Mouse (Mus musculus) lung, postnatal 4 days (tissue): ENCODE results near the gene Mfrp.
A peak's percentile ranks its signal among the peaks of the same experiment; 100 is the strongest.

Experiments
- DNase-seq, 2 experiments: peaks; one replicate each; pipeline ENCODE4 v3.0.0; 2021

Mfrp gene

DNA sequence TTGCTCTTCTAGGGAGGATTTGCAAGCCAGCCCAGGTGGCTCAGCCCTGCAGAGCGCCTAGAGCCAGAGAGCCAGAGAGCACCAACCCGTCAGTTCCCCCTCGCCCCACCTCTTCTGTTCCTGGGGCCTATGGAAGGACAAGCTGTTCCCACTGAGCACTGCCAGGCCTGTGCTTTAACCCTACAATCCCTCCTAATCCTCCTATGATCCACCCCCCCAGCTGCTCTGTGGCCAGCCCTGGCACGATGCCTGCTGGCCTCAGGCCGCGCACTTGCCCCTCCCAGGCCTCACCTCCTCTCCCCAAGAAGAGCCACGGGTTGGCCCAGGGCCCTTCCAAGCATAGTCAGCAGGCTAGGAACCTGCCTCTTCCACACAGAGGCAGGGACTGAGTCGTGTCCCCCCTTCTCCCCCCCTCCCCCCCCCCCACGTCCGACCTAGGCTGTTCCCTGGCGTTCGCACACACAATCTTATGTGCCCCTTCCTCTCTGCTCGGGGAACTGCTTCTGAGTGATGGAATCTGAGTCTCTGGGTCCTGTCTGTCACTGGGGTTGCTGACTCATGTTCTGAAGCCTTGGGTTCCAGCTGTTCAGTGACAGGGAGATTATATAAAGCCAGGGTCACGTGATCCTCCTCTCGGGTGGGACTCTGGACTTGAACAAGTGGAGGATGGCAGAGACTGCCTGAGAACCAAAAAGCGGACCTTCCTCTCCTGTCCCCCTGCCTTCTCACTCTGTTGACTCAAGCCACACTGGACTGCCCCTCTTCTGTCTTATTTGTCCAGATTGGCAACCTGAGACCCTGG lies 22.4 kb upstream of the Mfrp start:
- DNase-seq: peak; percentile 78 to 91

DNA sequence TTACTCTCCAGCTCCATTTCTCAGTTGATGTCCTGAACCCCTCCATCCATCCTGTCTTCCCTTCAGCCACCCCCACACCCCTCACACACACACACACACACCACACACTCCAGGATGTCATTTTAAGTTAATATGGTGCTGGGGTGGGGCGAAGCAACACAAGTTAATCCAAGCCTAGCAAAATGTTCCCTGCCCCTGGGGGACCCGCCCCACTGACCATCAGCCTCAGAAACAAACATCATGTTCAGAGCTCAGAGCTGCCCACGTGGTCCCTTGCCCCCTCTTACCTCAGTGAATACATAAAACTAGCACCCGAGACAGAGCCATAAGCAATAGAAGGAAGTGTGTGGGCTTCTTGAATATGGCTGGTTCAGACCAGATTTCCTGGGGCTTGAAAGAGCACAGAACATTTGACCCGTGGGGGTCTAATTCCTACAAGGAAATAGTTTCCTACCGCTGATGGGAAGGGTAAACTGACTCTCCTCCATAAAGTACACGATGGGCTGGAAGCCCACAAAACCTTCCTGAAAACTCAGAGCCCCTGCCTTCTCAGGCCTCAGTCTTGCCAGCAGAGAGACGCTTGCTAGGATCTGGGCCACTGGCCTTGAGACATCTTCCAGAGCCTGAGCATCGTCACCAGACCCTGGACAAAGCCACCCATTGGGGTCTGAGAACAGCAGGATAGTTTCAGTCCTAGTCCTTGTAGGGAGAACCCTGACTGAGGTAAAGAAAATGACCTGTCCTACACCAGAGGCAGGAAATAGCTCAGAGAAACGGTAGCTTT lies 21.3 kb upstream of the Mfrp start:
- no peak for DNase-seq

DNA sequence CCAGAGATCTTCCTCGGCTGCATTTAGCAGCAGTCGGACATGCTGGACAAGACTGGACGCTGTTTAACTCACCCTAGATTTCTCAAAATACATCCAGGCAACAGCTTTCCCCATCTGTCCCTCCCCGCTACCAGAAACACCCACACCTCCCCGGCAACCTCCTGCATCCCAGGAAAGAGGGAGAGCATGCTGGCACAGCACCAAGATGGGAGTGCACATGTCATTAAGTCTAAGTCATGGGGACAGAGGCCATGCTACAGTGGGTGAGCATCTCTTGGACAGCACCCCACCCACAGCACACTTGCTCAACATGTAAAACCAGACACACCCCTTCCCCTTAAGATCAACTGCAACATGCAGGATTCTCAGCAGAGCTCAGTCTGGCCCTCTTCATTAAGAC lies 20.6 kb upstream of the Mfrp start:
- no peak for DNase-seq

DNA sequence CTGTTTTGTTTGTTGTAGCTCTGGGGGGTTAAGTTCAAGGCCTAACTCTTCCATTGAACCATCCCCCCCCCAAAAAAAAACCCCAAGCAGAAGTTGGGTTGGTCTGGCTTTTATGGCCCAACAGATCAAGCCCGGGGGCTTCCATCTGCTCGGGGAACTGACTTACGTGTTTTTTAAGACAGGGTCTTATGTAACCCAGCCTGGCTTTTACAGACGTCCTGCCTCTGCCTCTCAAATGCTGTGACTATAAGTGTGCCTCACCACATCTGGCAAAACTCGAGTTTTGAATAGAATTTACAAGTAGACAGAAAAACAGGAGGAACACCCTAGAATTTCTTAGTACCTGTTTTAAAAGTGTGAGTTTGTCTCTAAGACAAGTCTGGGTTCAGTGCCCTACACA lies 19.9 kb upstream of the Mfrp start:
- no peak for DNase-seq

DNA sequence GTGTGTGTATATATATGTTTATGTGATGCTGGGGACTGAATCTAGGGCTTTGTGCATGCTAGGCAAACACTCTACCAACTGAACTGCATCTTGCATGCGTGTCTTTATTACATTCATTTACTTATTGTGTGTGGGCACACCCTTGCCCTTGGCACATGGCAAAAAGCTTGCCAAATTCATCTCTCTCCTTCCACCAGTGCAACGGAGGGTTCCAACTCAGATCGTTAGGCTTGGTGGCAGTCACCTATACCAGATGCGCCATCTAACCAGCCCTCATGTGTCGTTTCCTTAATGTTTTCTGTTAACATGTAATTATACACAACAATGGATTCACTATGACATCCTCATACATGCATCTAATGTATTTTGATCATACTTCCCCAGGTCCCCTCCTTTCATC lies 19.3 kb upstream of the Mfrp start:
- peak in 1 of 2 experiments; percentile 9 for DNase-seq

DNA sequence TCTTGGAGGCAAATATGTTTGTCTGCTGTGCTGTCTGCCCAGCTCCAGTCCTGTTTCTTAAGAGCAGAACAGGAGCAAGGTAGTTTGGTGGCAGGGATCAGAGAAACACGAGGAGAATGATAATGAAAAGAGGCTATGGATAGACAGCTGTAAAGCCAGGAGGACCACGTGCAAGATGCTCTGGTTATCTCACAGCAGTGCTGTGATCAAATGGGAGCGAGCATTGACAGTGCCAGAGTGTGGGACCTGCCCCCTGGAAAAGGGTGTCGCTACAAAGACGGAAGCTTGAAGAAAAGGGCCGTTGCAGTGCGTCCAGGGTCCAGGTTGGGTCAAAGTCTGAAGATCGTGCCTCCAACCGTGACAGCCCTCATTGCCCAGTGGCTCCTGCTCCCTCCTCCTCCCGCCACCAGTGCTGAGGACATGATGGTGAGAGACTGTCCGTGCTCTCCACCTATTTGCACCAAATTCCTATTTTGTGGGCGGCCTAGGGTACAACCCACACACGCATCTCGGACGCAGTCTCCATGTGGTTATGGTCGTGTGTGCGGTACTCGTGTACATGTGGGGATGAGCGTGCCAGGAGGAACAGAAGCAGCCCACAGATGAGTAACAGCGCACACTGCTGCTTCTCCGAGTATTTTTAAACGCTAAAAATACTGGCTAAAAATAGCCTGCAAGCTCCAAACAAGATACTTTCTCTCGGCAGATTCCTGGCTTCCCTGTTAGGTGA lies 18.0 kb upstream of the Mfrp start:
- peak in 1 of 2 experiments; percentile 20 for DNase-seq

DNA sequence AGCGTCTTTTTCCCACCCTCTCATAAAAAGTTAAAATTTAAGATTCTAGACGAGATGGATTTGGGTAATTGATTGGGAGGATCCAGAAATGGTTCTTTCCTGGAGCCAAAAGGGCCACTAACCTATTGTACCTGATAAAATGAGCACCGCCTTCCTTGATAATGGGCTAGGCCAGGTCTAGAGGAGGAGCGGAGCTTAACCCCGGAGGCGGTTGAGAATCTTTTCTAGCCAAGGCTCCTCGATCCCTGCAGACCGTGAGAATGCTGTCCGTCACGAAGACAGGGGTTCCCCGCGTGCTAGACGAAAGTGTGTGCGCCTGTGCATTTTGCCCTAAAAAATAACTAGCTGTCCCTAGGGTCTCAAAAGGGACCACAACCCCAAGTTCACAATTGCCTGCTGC lies 17.3 kb upstream of the Mfrp start:
- DNase-seq: no peak

DNA sequence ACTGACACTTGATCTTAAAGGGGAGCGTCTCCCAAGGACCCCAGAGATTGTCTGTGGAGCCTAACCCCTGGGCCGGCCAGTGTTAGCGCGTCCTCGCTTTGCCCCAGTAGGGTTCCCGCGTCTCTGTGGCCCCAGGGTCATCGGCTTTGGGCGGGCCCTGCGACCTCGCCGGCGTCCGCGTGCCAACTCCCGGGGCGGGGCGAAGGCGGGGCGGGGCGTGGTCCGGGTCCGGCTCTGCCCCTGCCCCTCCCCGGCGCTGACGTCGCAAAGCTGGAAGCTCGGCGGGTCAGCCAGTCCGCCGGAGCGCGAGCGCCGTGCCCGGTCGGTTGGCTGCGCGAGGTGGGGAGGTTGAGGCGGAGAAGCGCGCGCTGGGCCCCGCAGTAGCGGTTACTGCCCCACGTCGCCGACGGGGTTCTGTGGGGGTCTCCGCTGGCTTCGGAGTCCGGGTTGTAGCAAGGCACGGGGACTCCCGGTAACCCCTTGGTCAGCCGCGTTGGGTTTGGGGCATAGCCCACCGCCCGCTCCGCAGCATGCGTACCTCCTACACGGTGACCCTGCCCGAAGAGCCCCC lies 16.8 kb upstream of the Mfrp start:
- DNase-seq: peak; percentile 94

DNA sequence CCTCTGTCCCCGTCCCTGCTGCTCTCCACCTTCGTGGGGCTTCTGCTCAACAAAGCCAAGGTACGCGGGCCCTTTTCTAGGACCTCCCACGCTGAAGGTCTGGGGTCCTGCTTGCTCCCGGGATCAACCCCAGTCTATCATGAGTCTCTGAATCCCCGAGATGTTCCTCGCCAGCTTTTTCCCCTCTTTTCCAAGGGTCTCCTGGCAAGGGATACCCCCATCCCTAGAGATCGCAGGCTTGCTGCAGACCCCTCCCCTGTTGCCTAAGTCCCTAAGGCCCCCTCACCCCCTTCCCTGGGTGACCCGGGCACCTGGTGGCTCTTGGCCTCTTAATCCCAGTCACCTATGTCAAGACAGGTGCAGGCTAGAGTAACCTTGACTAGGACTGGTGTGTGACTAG lies 16.3 kb upstream of the Mfrp start:
- DNase-seq: no peak

DNA sequence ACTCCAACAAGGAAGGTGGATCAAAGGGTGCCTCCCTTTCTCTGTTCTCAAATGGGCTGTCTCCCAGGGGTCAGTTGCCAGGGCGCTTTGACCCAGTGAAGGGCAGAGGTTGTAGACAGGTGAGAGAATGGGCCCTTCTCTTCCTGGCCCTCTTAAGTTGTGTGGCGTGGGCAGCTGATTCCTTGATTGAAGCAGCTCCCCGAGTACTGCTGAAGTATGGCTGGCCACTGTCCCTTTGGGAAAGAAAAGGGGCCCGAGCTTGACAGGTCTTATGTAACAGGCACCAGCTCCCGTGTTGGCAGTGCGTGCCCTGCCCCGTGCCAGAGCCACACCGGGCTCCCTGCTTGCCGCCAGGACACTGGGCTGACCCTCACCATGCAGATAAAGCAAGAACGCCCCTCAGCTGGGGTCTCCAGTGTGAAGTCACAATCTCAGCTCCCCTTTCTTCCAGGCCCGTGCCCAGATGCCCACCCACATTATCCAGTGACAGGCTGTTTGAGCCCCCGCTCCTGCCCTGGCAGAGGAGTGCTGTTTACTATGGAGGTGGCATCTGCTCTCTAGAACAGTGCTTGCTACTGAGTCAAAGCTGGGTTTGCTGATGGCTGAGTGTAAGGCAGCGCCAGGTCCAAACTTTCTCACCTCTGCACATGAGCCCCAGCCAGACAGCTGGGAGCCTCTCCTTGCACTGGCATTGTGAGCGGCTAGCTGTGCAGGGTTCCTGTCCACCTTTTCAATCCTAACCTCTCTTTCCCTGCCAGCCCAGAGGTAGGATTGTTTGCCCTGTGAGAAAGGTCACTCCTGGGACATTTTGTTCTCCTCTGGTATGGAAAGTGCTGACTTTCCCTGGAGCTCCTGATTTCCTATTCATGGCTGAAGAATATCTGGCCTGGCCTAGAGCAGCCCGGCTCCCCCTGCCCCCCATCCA lies 15.5 kb upstream of the Mfrp start:
- DNase-seq: peak in 1 of 2 experiments; percentile 20

DNA sequence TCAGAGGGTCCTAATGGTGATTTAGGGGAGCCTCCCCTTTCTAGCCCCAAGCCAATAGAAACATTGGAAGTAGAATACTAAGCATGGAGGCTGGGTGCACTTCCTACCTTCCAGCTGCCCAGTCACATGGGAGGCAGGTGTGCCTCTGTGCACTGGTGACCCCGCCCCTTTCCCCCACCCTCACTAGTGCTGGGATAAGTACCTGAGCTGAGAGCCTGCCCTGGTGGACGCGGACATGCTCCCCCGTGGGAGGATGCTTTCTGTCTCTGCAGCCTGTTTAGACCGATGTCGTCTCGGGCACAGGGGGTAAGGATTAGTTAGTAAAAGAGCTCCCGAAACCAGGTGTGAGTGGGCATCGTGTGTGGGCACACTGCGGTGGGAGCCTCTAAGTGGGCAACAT lies 14.6 kb upstream of the Mfrp start:
- no peak for DNase-seq

DNA sequence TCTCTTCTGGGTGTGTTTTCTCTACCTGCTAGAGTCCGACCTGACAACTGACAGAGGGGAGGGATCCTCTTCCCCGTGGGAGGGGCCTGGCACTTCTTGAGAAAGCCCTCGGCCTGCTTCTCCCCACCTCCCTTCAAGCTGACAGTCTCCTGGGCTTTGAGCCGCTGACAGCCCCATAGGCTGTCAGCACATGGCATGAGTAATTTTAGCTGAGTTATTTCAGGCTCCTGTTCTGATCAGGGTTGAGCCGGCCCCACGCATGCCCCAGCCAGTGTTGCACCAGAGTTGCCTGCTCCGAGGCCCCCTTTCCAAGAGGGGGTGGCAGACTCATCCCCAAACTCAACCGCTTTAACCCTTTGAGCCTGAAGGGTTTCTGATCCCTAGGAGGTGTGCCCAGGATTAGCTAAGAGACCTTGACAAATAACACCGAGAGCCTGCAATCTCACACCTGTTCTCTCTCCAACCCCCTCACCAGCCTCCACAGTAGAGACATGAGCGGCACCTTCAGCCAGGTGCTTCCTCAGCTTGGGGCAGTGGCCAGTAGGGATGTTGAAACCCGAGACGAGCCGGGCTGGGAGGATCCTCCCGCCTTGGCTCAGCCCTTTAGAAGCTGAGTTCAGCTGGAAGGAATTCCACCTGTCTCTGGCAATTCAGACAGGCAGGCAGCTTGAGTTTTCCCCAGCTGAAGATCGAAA lies 13.6 kb upstream of the Mfrp start:
- peak in 1 of 2 experiments; percentile 49 for DNase-seq

DNA sequence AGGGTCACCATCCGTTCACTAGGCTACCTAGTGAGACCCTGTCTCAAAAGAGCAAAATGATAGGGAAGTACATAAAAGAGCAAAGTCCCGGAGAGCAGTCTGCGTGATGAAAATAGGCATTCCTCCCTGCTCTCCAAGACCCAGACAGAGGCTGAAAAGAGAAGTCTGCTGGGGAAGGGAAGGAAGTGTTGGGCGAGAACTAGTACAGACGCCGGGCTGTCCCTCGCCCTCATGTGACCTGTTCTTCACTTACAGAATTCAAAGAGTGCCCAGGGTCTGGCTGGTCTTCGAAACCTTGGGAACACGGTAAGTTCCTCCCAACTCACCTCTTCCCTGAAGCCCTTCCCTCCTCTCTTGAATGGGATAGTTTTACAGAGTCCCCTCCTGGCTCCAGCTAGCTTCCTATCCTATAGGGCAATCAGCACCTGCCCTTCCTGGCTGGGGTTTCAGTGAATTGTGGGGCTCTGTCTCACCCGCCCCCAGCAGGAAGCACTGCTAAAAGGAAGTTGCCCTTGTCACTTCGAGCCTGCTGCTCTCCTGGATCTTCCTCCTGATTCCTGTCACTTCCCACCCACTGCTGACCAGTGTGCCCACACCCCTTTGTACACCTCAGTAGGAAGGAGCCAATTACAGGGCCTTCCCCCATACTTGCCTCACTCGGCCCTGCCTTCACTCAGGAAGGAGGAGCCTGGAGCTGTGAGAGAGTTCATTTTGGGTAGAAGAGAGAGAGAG lies 12.5 kb upstream of the Mfrp start:
- peak in 1 of 2 experiments; percentile 43 for DNase-seq

DNA sequence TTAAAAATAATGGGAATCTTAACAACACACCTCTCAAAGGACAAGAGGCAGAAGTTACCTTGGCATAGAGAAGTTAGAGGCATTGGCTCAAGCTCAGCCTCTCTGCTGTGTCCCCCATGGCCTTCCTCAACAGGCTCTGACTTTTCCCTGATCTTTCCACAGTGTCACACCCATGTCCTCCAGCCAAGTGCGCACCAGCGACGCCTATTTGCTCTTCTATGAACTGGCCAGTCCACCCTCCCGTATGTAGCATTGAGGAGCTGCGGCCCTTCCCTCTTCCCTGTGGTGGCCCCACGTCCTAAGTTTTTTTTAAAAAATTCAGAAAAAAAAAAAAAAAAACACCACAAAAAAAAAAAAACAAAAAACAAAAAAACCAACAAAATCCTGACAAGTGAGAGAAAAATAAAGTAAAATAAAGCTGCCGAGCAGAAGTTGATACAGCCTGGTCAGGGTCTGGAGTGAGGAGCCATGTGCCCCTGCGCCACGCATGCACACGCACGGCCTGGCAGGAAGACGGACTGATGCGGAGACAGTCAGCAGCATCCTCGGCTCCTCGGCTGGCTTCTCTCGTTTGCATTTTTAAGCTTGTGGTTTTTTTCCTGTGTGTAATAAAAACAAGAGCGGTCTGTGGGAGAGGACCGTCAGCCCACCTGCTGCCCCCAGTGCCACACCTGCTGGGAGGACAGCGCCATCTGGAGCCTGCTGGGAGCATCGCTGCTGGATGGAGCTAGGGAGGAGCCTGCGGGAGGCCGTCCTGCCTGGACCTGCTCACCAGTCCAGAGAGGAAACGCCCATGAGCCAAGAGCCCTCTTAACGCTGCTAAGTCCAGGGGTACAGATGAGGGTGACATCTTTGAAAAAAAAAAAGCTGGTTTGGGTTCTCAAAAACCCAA lies 7.7 kb upstream of the Mfrp start:
- peak; percentile 80 to 85 for DNase-seq

DNA sequence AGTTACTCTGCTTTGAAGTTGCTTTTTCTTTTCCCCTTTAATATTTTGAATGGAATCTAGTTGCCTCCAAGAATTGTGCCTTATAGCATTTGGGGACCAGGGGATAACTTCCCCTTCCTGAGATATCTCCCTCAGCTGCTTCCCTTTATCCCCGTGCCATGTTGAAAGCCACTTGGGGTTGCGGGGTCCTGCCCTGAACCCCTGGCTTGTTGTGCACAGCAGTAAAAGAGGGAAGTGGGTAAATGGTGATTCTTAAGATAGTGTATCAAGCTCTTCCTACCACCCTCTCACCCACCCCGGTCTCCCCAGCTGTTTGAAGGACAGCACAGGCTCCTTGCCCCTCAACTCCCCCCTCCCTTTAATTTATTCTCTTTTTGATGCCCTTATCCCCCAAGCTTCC lies 6.8 kb upstream of the Mfrp start:
- no peak for DNase-seq

DNA sequence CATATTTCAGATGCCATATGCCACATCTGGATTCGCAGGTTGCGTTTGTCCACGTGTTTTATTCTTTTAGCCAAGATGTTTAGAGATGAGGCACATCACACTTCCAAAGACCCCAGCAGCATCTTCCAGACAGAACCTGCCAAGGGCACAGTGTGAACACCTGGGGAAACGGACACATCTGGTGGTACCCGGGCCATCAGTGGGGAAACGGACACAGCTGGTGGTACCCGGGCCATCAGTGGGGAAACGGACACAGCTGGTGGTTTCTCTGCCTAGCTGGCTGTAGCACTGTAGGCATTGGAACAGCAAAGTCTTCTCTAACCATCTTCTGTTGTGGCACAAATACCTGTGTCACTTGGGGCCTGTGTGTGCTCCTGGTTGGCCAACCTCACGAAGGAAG lies 5.7 kb upstream of the Mfrp start:
- DNase-seq: no peak

DNA sequence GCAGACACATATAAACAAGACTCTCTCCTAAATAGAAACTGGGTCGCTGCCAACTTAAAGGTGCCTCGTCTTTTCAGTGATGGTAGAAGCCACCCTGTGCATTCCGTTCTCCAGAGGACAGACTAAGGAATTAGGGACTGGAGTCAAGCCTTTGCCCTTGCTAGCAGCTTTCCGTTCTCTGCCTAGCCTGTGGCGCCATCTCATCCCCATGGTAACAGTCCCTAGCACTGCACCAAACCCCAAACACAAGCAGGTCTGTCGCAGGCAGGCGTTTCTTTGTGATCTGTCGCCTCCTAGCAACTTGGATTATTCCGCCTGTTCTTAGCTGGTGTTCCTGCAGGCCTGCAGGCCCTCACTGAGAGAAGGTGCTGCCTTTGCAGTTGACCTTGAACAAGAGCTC lies 5.0 kb upstream of the Mfrp start:
- no peak for DNase-seq

DNA sequence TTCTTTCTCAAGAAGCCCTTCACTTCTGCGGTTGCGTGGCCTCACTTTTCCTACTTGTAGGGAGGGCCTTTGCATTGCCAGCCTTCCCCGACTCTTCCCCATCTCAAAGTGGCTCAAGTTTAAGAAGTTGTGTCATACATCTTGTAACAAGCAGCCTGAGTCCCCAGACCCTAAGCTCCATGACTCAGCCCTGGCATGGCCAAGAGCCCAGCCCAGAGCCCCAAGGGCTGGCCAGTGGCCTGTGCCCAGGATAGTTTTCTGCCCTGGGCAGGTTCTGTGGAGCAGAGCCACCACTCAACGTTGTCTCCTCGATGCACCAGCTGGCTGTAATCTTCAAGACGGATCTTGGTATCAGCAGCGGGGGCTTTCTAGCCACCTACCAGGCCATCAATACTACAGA lies 3.4 kb downstream of the Mfrp start:
- no peak for DNase-seq

DNA sequence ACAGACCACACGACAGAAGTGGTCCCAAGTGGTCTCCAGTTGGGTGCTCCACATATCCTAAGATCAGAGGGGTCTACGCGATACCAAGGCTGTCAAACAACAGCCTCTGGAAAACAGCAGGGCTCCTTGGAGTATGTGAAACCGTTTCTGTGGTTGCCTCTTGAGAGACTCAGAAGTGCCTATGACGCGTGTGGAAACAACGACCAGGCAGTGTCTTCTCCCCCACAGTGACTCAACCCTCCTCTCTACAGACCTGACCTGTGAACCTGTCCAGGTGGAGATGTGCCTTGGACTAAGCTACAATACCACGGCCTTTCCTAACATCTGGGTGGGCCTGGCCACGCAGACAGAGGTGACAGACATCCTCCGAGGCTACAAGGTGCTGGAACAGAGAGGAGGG lies 4.3 kb downstream of the Mfrp start:
- no peak for DNase-seq

DNA sequence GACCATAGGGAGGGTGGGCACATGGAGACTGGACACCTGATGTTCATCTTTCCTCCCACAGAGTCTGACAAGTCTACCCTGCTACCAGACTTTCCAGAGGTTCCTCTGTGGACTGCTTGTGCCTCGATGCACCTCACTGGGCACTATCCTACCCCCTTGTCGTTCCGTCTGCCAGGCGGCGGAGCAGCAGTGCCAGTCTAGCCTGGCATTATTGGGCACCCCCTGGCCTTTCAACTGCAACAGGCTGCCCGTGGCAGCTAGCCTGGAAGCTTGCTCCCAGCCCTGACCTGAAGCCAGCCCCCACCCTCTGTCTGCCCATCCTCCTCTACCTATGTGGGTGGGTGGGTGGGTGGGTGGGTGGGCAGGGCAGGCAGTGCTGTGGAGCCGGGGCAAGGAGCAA lies 4.7 kb downstream of the Mfrp start:
- no peak for DNase-seq
